Mouse (Mus musculus) bone marrow, adult 2 months (tissue): Measurements from ENCODE around the gene Hpse2.

Source experiments
- CTCF ChIP-seq: fragments of 200-500 bp; IDR thresholded peaks from 2 replicates; pipeline ENCODE4 v1.5.1; 2011; ENCODE audit warnings: low read length, control low read depth; ENCODE audit not compliant: control insufficient read depth, insufficient read depth
- POLR2A ChIP-seq: fragments of 200-500 bp; IDR thresholded peaks from 2 replicates; pipeline ENCODE4 v1.6.1; 2011; ENCODE audit warnings: low read depth, mild to moderate bottlenecking, control low read depth, low read length, borderline replicate concordance; ENCODE audit not compliant: control insufficient read depth

GRCm38 (mm10) chr19:42857096-42857495, 531.1 kb downstream of the Hpse2 start:
- TF ChIP-seq CTCF (no peak), POLR2A (no peak)
